37 mouse cellular contexts compared by ENCODE assay signal in the genomic region with DNA sequence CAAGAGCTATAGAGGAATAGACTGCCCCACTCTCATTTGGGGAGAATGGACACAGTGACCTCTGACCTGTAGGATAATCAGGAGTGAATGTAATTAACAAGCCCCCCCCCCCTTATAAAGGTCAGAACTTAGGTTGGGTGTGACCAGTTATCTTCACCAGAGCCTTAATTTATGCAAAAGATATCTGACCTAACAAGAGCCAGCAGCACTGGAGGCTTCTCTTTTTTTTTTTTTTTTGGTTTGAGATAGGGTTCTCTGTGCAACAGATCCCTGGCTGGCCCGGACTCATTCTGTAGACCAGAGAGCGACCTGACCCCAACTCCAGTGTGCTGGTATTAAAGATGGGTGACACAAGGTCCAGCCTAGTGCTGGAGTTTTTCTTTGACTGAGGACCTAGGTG. TPM values are rescaled to one million over a fixed set of nuclear protein-coding genes. Genes with fewer than 3 reads are reported as not detected.
"Had no signal": no experiment of that assay in that cellular context is flagged by ENCODE, and none has a peak within 500 bp of the region (broad histone marks: within the 10 kb centered on the region; RNA-seq: fewer than 3 reads in every experiment).

No protein-coding gene starts in this region.

- ATAC-seq: hindbrain, postnatal 0 days had no signal

- H3K9ac ChIP-seq: heart, embryonic 13.5 days; heart, embryonic 15.5 days; hindbrain, embryonic 13.5 days; hindbrain, embryonic 15.5 days; limb, embryonic 12.5 days; liver, embryonic 13.5 days had no signal

- H3K27me3 ChIP-seq: heart, embryonic 13.5 days; heart, embryonic 15.5 days; hindbrain, embryonic 13.5 days; hindbrain, embryonic 15.5 days; limb, embryonic 12.5 days; liver, embryonic 13.5 days had no signal

- DNase-seq: gastrocnemius, postnatal 14 days; gastrocnemius, postnatal 36 days; heart, adult 2 months; heart, postnatal 14 days; heart, postnatal 36 days; kidney, adult 11 months; kidney, adult 2 months; kidney, postnatal 10 days; kidney, postnatal 25 days; kidney, postnatal 4 days; liver; liver, embryonic 13.5 days had no signal

- H3K27ac ChIP-seq: heart, adult 2 months; heart, embryonic 13.5 days; heart, embryonic 15.5 days; hindbrain, embryonic 13.5 days; hindbrain, embryonic 15.5 days; hindbrain, postnatal 0 days; layer of hippocampus, adult 2 months; left cerebral cortex, adult 2 months; limb, embryonic 10.5 days; limb, embryonic 12.5 days had no signal

- H3K9me3 ChIP-seq: heart, embryonic 13.5 days; heart, embryonic 15.5 days; hindbrain, embryonic 13.5 days; hindbrain, embryonic 15.5 days; limb, embryonic 10.5 days; limb, embryonic 12.5 days; liver, embryonic 13.5 days had no signal

- H3K4me3 ChIP-seq: heart, adult 2 months; heart, embryonic 13.5 days; heart, embryonic 15.5 days; hindbrain, embryonic 13.5 days; hindbrain, embryonic 15.5 days; layer of hippocampus, adult 2 months; left cerebral cortex, adult 2 months; limb, embryonic 10.5 days; limb, embryonic 12.5 days; liver, embryonic 13.5 days had no signal

- H3K4me2 ChIP-seq: heart, embryonic 11.5 days; heart, embryonic 13.5 days; heart, embryonic 15.5 days; hindbrain, embryonic 13.5 days; hindbrain, embryonic 15.5 days; limb, embryonic 12.5 days; liver, embryonic 11.5 days; liver, embryonic 13.5 days had no signal

- H3K4me1 ChIP-seq: limb, embryonic 12.5 days had no signal

RNA-seq across cellular contexts. Expression of gene Nrip2, which starts 30.2 kb away (rescaled TPM):
- total RNA-seq: hematopoietic stem cell, adult 5-6 weeks had no signal

RNA-seq across cellular contexts. Expression of gene Gm44596, which starts 54.0 kb away (rescaled TPM):
- total RNA-seq: gastrocnemius, adult 18-20 months; gastrocnemius, adult 8-10 months; gastrocnemius, postnatal 14 days; gastrocnemius, postnatal 36 days; heart, adult 2 months; heart, postnatal 14 days; heart, postnatal 36 days; hematopoietic stem cell, adult 5-6 weeks; hindbrain, postnatal 0 days; layer of hippocampus, adult 2 months; layer of hippocampus, postnatal 25 days; left cerebral cortex, adult 2 months; left cerebral cortex, postnatal 14 days had no signal
- polyA plus RNA-seq: gonadal fat pad, adult 2 months; heart, adult 2 months; heart, embryonic 11.5 days; heart, embryonic 13.5 days; heart, embryonic 15.5 days; heart, postnatal 0 days; hindbrain, embryonic 11.5 days; hindbrain, embryonic 13.5 days; hindbrain, embryonic 15.5 days; hindbrain, postnatal 0 days; intestine, embryonic 14.5 days; intestine, embryonic 16.5 days; kidney, adult 2 months; kidney, embryonic 14.5 days; kidney, embryonic 16.5 days; limb, embryonic 10.5 days; limb, embryonic 12.5 days; limb, embryonic 14.5 days; liver, embryonic 11.5 days; liver, embryonic 13.5 days had no signal

RNA-seq across cellular contexts. Expression of gene Tex52, which starts 54.0 kb away (rescaled TPM):
- total RNA-seq: gastrocnemius, adult 18-20 months; gastrocnemius, adult 8-10 months; gastrocnemius, postnatal 14 days; gastrocnemius, postnatal 36 days; heart, adult 2 months; heart, postnatal 14 days; heart, postnatal 36 days; hematopoietic stem cell, adult 5-6 weeks; layer of hippocampus, postnatal 10 days had no signal
- polyA plus RNA-seq: heart, postnatal 0 days; intestine, embryonic 14.5 days; intestine, embryonic 16.5 days; kidney, adult 2 months; liver, embryonic 11.5 days; liver, embryonic 13.5 days had no signal
